Mouse (Mus musculus): Measurements from ENCODE around the gene Iqschfp. TPM values are rescaled to one million over a fixed set of nuclear protein-coding genes. Genes with fewer than 3 reads are reported as not detected.

Iqschfp gene
- polyA plus RNA-seq, 1 experiment from 2014 or later: 5.3 TPM

- Histone ChIP-seq H3K4me3 (replicated peaks; ENCODE audit: low read length) (no peak overlapping the region), H3K9me3 (ENCODE audit: control insufficient read depth, low read length) (0 out of 2 replicates have a peak, but pooled peaks cover 3% of the 10 kb centered on the region), H3K27ac (ENCODE audit: low read length) (peak overlapping the region; percentile 39), H3K9ac (replicated peaks; ENCODE audit: low read depth, low read length) (no peak overlapping the region), H3K27me3 (replicated peaks; ENCODE audit: control insufficient read depth, insufficient read depth, low read length) (no peaks in the 10 kb centered on the region), H3K36me3 (ENCODE audit: control insufficient read depth, insufficient read depth) (no peaks in the 10 kb centered on the region), H3K4me1 (replicated peaks; ENCODE audit: control insufficient read depth, insufficient read depth, low read length) (no peaks in the 10 kb centered on the region; the same call in 1 of the 2 replicates), H3K4me2 (ENCODE audit: low read length) (no peak overlapping the region)
- 89% methylated on average over 2 of the region's 2 CpGs for WGBS
- no peak for ATAC-seq
These were observed 82.4 kb downstream of the Iqschfp start for GRCm38 (mm10) chr3:67974340-67974998.

GRCm38 (mm10) chr3:67980006-67980405 is 88.0 kb downstream of the Iqschfp start:
- Histone ChIP-seq H3K9me3 (ENCODE audit: control insufficient read depth, low read length) (no peaks in the 10 kb centered on the region), H3K27ac (ENCODE audit: low read length) (no peak overlapping the region), H3K4me1 (replicated peaks; ENCODE audit: control insufficient read depth, insufficient read depth, low read length) (peaks cover 10% of the 10 kb centered on the region), H3K4me3 (replicated peaks; ENCODE audit: low read length) (no peak overlapping the region), H3K9ac (replicated peaks; ENCODE audit: low read depth, low read length) (no peak overlapping the region), H3K27me3 (replicated peaks; ENCODE audit: control insufficient read depth, insufficient read depth, low read length) (no peaks in the 10 kb centered on the region), H3K4me2 (ENCODE audit: low read length) (no peak overlapping the region), H3K36me3 (ENCODE audit: control insufficient read depth, insufficient read depth) (no peaks in the 10 kb centered on the region)
- 79% methylated on average over 1 of the region's 1 CpGs for WGBS
- ATAC-seq: no peak

- Histone ChIP-seq H3K4me1 (replicated peaks; ENCODE audit: control insufficient read depth, insufficient read depth, low read length) (peaks cover 10% of the 10 kb centered on the region), H3K4me2 (ENCODE audit: low read length) (peak overlapping the region; percentile 31), H3K27ac (ENCODE audit: low read length) (peak overlapping the region; percentile 72), H3K9ac (replicated peaks; ENCODE audit: low read depth, low read length) (0 out of 2 replicates have a peak overlapping the region, but pooled peaks have one; percentile 19), H3K9me3 (ENCODE audit: control insufficient read depth, low read length) (no peaks in the 10 kb centered on the region), H3K4me3 (replicated peaks; ENCODE audit: low read length) (no peak overlapping the region), H3K27me3 (replicated peaks; ENCODE audit: control insufficient read depth, insufficient read depth, low read length) (no peaks in the 10 kb centered on the region), H3K36me3 (ENCODE audit: control insufficient read depth, insufficient read depth) (no peaks in the 10 kb centered on the region)
- peak; percentile 88 for ATAC-seq
- 26% methylated on average over 12 of the region's 12 CpGs for WGBS
These were observed 91.3 kb downstream of the Iqschfp start for GRCm38 (mm10) chr3:67983329-67983728.

GRCm38 (mm10) chr3:68002415-68002814 is 110.4 kb downstream of the Iqschfp start:
- no peaks in the 10 kb centered on the region for H3K27me3 ChIP-seq (replicated peaks; ENCODE audit: control insufficient read depth, insufficient read depth, low read length)
- H3K4me2 ChIP-seq (ENCODE audit: low read length): no peak overlapping the region
- H3K9ac ChIP-seq (replicated peaks; ENCODE audit: low read depth, low read length): no peak overlapping the region
- WGBS: 67% methylated on average over 4 of the region's 4 CpGs
- ATAC-seq: peak; percentile 55
- no peaks in the 10 kb centered on the region for H3K4me1 ChIP-seq (replicated peaks; ENCODE audit: control insufficient read depth, insufficient read depth, low read length)
- no peak overlapping the region for H3K4me3 ChIP-seq (replicated peaks; ENCODE audit: low read length)
- H3K9me3 ChIP-seq (ENCODE audit: control insufficient read depth, low read length): no peaks in the 10 kb centered on the region
- no peaks in the 10 kb centered on the region for H3K36me3 ChIP-seq (ENCODE audit: control insufficient read depth, insufficient read depth)
- H3K27ac ChIP-seq (ENCODE audit: low read length): no peak overlapping the region

GRCm38 (mm10) chr3:68012342-68012741 is 120.3 kb downstream of the Iqschfp start:
- Histone ChIP-seq H3K36me3 (ENCODE audit: control insufficient read depth, insufficient read depth) (no peaks in the 10 kb centered on the region), H3K9me3 (ENCODE audit: control insufficient read depth, low read length) (no peaks in the 10 kb centered on the region), H3K4me1 (replicated peaks; ENCODE audit: control insufficient read depth, insufficient read depth, low read length) (no peaks in the 10 kb centered on the region), H3K9ac (replicated peaks; ENCODE audit: low read depth, low read length) (no peak overlapping the region), H3K27me3 (replicated peaks; ENCODE audit: control insufficient read depth, insufficient read depth, low read length) (no peaks in the 10 kb centered on the region), H3K27ac (ENCODE audit: low read length) (no peak overlapping the region), H3K4me2 (ENCODE audit: low read length) (no peak overlapping the region), H3K4me3 (replicated peaks; ENCODE audit: low read length) (no peak overlapping the region)
- no peak for ATAC-seq

- no peaks in the 10 kb centered on the region for H3K9me3 ChIP-seq (ENCODE audit: control insufficient read depth, low read length)
- H3K9ac ChIP-seq (replicated peaks; ENCODE audit: low read depth, low read length): no peak overlapping the region
- no peak overlapping the region for H3K4me2 ChIP-seq (ENCODE audit: low read length)
- no peak overlapping the region for H3K4me3 ChIP-seq (replicated peaks; ENCODE audit: low read length)
- no peaks in the 10 kb centered on the region for H3K27me3 ChIP-seq (replicated peaks; ENCODE audit: control insufficient read depth, insufficient read depth, low read length)
- H3K4me1 ChIP-seq (replicated peaks; ENCODE audit: control insufficient read depth, insufficient read depth, low read length): no peaks in the 10 kb centered on the region
- WGBS: 5% methylated on average over 1 of the region's 1 CpGs
- ATAC-seq: no peak
- H3K27ac ChIP-seq (ENCODE audit: low read length): no peak overlapping the region
- no peaks in the 10 kb centered on the region for H3K36me3 ChIP-seq (ENCODE audit: control insufficient read depth, insufficient read depth)
These were observed 123.8 kb downstream of the Iqschfp start for GRCm38 (mm10) chr3:68015786-68016185.

- H3K4me1 ChIP-seq (replicated peaks; ENCODE audit: control insufficient read depth, insufficient read depth, low read length): no peaks in the 10 kb centered on the region
- H3K27ac ChIP-seq (ENCODE audit: low read length): no peak overlapping the region
- 30% methylated on average over 4 of the region's 4 CpGs for WGBS
- H3K4me3 ChIP-seq (replicated peaks; ENCODE audit: low read length): no peak overlapping the region
- H3K9ac ChIP-seq (replicated peaks; ENCODE audit: low read depth, low read length): no peak overlapping the region
- H3K9me3 ChIP-seq (ENCODE audit: control insufficient read depth, low read length): no peaks in the 10 kb centered on the region
- H3K27me3 ChIP-seq (replicated peaks; ENCODE audit: control insufficient read depth, insufficient read depth, low read length): no peaks in the 10 kb centered on the region
- no peak overlapping the region for H3K4me2 ChIP-seq (ENCODE audit: low read length)
- H3K36me3 ChIP-seq (ENCODE audit: control insufficient read depth, insufficient read depth): no peaks in the 10 kb centered on the region
- ATAC-seq: no peak
These were observed 127.4 kb downstream of the Iqschfp start for GRCm38 (mm10) chr3:68019401-68019800.

GRCm38 (mm10) chr3:68036097-68036496 is 144.1 kb downstream of the Iqschfp start:
- no peaks in the 10 kb centered on the region for H3K9me3 ChIP-seq (ENCODE audit: control insufficient read depth, low read length)
- no peak overlapping the region for H3K27ac ChIP-seq (ENCODE audit: low read length)
- H3K4me3 ChIP-seq (replicated peaks; ENCODE audit: low read length): no peak overlapping the region
- peak; percentile 61 for ATAC-seq
- H3K4me1 ChIP-seq (replicated peaks; ENCODE audit: control insufficient read depth, insufficient read depth, low read length): no peaks in the 10 kb centered on the region
- H3K4me2 ChIP-seq (ENCODE audit: low read length): no peak overlapping the region
- H3K9ac ChIP-seq (replicated peaks; ENCODE audit: low read depth, low read length): no peak overlapping the region
- no peaks in the 10 kb centered on the region for H3K27me3 ChIP-seq (replicated peaks; ENCODE audit: control insufficient read depth, insufficient read depth, low read length)
- H3K36me3 ChIP-seq (ENCODE audit: control insufficient read depth, insufficient read depth): no peaks in the 10 kb centered on the region
- 26% methylated on average over 3 of the region's 3 CpGs for WGBS

GRCm38 (mm10) chr3:68042951-68043350 is 150.9 kb downstream of the Iqschfp start:
- no peak overlapping the region for H3K9ac ChIP-seq (replicated peaks; ENCODE audit: low read depth, low read length)
- H3K27ac ChIP-seq (ENCODE audit: low read length): no peak overlapping the region
- no peak overlapping the region for H3K4me3 ChIP-seq (replicated peaks; ENCODE audit: low read length)
- peaks cover 8% of the 10 kb centered on the region for H3K4me1 ChIP-seq (replicated peaks; ENCODE audit: control insufficient read depth, insufficient read depth, low read length)
- H3K27me3 ChIP-seq (replicated peaks; ENCODE audit: control insufficient read depth, insufficient read depth, low read length): no peaks in the 10 kb centered on the region
- WGBS: 96% methylated on average over 2 of the region's 2 CpGs
- no peak for ATAC-seq
- H3K36me3 ChIP-seq (ENCODE audit: control insufficient read depth, insufficient read depth): no peaks in the 10 kb centered on the region
- H3K4me2 ChIP-seq (ENCODE audit: low read length): no peak overlapping the region
- no peaks in the 10 kb centered on the region for H3K9me3 ChIP-seq (ENCODE audit: control insufficient read depth, low read length)
